Mouse (Mus musculus) leukemia stem cell, adult 10-12 weeks (primary cell): Measurements from ENCODE around the gene Slc44a4. TPM values are rescaled to one million over a fixed set of nuclear protein-coding genes. Genes with fewer than 3 reads are reported as not detected.

Experiments
- polyA plus RNA-seq: library from polyadenylated mRNA; stranded (reverse); fragments of >175 nt; gene quantifications from 2 replicates; pipeline ENCODE4 v1.2.3, GENCODE M21; 2012; ENCODE audit warnings: low replicate concordance

Slc44a4 gene
- polyA plus RNA-seq, result not detected in 2 replicates

DNA sequence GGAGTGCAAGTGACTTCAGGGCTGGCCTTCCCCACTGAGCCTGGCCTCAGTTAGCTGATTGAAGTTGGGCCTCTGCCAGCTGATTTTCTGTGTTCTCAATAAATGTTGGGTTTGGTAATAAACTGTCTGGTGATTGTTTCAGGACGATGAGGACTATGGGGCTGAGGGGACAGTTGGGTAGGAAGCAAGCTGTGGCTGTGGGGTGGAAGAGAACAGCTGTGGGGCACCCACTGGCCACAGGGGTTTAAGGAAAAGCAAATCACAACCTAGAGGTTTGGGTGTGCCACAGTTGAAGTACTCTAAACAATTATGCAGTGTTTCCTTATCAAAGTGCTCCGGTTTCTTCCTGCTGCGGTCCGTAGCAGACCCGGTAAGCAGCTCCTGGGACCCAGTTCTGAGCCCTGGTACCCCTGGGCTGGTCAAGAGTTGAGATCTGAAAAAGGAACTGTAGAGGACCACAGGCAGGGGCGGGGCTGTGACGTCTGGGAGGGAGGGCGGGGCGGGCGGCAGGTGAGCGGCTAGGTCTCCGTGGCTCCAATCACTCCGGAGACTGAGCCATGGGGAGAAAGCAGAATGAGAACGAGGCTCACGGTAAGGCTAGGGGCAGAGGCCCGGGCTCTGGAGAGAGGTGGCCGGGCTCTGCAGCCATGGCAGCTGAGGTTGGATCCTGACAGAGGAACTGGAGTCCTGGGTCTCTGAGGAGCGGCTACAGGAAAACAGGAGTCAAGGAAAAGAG, at the start of gene Slc44a4:
Slc44a4 (plus strand) TSS at position 537 of the 736 bp plus-strand sequence.

DNA sequence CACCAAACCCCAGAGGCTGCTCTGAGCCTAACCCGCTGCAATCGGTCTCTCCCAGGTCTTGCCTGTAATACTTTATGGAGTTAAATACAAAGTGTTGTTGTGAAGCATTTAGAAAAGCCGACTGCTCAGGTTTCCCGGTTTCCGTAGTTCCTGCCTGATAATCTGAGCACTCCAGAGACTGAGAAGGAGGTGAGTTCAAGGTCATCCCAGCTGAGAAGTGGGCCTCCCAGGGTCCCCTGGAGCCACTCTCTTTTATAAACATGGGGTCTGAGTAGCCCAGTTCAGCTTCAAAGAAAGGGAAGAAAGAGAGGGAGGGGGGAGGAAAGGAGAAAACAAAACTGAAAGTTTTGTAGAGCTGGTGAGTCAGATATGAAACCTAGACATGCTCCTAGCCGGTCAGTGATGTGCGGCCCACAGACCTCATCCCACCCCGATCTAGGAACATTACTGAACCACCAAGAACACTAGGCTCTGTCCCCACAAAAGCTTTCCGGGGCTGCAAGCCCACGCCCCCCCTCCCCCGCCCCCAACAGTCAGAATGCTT, 34.9 kb upstream of the Slc44a4 start, which contains the start of gene Zbtb12:
Zbtb12 (plus strand) TSS at position 148 of the 544 bp plus-strand sequence.

DNA sequence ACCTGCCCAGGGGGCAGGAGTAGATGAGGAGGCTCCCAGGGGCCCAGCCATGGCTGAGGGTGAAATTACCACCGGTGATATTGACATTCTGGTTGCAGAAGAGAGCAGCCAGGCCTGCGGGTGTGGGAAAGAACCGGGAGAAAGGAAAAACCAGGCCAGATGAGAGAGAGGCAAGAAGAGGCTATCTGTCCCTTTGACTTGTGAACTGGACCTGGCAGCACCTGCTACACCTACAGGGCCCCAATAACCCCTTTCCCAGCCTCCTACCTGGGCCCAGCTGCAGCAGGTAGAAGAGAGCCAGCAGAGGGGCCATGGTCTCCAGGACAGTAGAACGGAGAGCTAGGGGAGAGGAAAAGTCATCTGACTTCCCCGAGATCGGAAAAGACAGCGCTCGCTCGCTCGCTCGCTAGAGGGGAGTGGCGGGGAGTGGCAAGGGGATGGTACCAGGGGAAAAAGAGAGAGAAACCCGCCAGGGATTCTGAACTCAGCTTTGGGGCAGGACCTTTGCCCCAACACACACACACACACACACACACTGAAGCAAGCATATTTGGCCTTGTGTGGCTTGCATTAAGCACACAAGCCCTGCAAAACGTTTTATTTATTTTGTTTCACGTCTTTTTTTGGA, 32.5 kb upstream of the Slc44a4 start, which contains the start of gene Gm20547:
Gm20547 (minus strand) TSS at position 360 of the 628 bp plus-strand sequence.

DNA sequence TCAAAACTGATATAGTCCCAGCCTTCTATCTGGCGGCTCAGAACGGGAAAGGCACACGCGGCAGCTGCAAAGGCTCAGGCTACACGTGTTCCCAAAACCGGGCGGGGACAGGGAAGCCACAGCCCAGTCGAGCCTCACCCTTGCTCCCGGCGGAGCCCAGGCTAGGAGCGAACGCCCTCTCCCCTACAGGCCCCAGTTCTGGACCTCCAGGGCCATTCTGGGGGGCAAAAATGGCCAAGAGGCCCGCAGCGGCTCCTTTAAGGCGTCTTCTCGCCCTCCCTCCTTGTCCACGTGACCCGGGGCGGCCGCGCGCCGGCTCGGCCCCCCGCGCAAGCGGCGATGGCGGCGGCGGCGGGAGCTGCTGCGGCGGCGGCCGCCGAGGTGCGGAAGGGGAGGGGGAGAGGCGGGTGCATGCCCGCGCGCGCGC, 16.1 kb upstream of the Slc44a4 start, which contains the start of the genes C2 and Ehmt2:
C2 (minus strand) TSS at position 106 of the 427 bp plus-strand sequence.
Ehmt2 (plus strand) TSS at position 310 of the 427 bp plus-strand sequence.

DNA sequence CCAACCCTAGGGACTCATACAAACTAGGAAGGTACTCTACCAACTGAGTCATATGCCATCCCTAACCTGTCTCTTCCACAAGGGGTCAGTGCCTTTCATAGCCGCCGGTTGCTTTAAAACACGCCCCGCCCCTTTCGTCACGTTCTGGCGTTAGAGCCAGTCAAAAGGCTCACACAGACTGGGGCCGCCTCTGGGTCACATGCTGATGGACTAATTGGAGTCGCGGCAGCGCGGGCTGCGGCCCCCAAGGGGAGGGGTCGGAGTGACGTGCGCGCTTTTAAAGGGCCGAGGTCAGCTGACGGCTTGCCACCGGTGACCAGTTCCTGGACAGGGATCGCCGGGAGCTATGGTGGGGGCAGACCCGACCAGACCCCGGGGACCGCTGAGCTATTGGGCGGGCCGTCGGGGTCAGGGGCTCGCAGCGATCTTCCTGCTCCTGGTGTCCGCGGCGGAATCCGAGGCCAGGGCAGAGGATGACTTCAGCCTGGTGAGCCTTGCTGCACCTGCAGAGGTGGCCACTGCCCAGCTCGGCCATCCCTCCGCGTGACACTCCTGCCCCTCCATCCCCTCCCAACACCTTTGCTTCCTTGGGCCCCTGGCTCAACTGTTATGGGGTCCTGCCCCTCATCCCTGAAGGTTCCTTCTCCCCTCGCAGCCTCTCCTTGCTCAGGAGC, 16.9 kb downstream of the Slc44a4 start, which contains the start of gene Neu1:
Neu1 (plus strand) TSS at position 193 of the 674 bp plus-strand sequence.

DNA sequence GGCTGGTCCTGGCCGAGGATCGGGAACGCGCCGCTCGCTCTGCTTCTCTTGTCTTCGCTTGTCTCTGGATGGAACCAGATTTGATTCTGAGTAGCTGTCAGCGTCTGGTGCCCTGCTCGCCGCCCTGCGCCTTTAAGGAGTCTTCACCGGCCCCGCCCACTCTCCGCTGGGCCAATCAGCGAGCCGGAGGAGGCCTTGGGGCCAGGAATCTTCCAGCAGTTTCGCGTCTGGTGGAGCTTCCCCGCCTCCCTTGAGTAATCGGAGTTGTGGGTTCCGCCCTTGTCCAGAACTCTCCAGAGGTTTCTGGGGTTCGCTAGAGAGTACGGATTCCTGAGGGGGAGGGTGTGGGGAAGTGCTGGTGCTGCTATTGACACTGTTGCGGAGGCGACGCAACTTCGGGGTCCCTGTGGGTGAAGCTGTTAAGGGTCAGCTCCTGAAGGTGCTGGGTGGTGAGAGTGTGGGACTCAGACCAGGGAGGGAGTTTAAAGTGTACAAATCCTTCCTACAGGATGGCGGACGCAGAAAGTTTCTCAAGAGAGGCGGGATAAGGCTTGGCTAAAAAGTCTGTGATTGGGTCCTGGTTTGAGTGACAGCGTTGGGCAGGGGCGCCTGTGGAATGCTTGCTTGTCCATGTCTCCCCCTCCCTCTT, 45.0 kb downstream of the Slc44a4 start, which contains the start of gene Hspa1b:
Hspa1b (minus strand) TSS at position 109 of the 649 bp plus-strand sequence.

DNA sequence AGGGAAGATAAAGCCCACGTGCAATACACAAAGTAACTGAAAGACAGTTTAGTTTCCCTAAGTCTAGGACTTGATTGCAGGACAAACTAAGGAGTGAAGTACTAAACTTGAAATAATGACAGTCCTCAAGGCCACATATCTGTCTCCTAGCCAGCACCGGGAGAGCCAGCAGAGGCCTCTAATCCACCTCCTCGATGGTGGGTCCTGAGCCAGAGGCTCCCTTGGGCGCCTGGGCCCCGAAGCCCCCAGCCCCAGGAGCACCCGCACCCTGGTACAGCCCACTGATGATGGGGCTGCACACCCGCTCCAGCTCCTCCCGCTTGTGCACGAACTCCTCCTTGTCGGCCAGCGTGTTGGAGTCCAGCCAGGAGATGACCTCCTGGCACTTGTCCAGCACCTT, 55.6 kb downstream of the Slc44a4 start, which contains the start of gene Gm20481:
Gm20481 (plus strand) TSS at position 91 of the 400 bp plus-strand sequence.

DNA sequence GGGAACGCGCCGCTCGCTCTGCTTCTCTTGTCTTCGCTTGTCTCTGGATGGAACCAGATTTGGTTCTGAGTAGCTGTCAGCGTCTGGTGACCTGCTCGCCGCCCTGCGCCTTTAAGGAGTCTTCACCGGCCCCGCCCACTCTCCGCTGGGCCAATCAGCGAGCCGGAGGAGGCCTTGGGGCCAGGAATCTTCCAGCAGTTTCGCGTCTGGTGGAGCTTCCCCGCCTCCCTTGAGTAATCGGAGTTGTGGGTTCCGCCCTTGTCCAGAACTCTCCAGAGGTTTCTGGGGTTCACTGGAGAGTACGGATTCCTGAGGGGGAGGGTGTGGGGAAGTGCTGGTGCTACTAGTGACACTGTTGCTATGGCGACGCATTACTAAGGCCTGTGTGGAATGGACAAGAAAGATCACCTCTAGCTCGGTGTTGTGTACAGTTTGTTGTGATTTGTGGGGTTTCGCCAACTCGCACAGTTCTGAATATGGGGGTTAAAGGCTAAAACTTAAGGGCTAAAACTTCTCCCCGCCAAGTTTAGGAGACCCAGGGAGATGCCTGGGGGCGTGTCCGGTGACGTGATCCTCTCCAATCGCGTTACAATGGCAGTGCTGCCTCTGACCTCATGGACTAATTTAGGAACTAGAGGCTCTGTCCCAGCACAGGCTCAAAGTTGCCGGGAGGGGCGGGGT, 57.9 kb downstream of the Slc44a4 start, which contains the start of the genes Hspa1a and Hspa1l:
Hspa1a (minus strand) TSS at position 88 of the 681 bp plus-strand sequence.
Hspa1l (plus strand) TSS at position 635 of the 681 bp plus-strand sequence.

Other genes with a start within 250 kb of the Slc44a4 start
- gene Tnxb, start 243.9 kb upstream of the Slc44a4 start, polyA plus RNA-seq, result 0.32 and 1.9 TPM in 2 replicates
- 0.87 and 2.9 TPM in 2 replicates for gene C4b, start 170.6 kb upstream of the Slc44a4 start, polyA plus RNA-seq
- 0.54 TPM in 1 of 2 replicates, not detected in the other for gene Cyp21a1, start 109.9 kb upstream of the Slc44a4 start, polyA plus RNA-seq
- 62.8 and 63.3 TPM in 2 replicates for gene Stk19, start 77.5 kb upstream of the Slc44a4 start, polyA plus RNA-seq
- gene Dxo, start 77.4 kb upstream of the Slc44a4 start, polyA plus RNA-seq, result 50.7 and 116 TPM in 2 replicates
- gene Skiv2l, start 64.3 kb upstream of the Slc44a4 start, polyA plus RNA-seq, result 53.7 and 54.2 TPM in 2 replicates
- 121 and 205 TPM in 2 replicates for gene Nelfe, start 64.1 kb upstream of the Slc44a4 start, polyA plus RNA-seq
- gene Cfb, start 51.9 kb upstream of the Slc44a4 start, polyA plus RNA-seq, result 0.41 and 1.5 TPM in 2 replicates
- gene Zbtb12, start 35.0 kb upstream of the Slc44a4 start, polyA plus RNA-seq, result 6.4 and 10.1 TPM in 2 replicates
- 0.10 TPM in 1 of 2 replicates, not detected in the other for gene Gm20547, start 32.4 kb upstream of the Slc44a4 start, polyA plus RNA-seq
- 1.3 and 3.9 TPM in 2 replicates for gene C2, start 16.2 kb upstream of the Slc44a4 start, polyA plus RNA-seq
- gene Ehmt2, start 16.0 kb upstream of the Slc44a4 start, polyA plus RNA-seq, result 427 and 438 TPM in 2 replicates
- gene Neu1, start 16.8 kb downstream of the Slc44a4 start, polyA plus RNA-seq, result 22.5 and 43.0 TPM in 2 replicates
- gene Hspa1b, start 44.8 kb downstream of the Slc44a4 start, polyA plus RNA-seq, result 16.5 and 41.3 TPM in 2 replicates
- not detected in 2 replicates for gene Gm20481, start 55.4 kb downstream of the Slc44a4 start, polyA plus RNA-seq
- gene Hspa1a, start 57.7 kb downstream of the Slc44a4 start, polyA plus RNA-seq, result 3.5 and 6.7 TPM in 2 replicates
- not detected in 2 replicates for gene Hspa1l, start 58.2 kb downstream of the Slc44a4 start, polyA plus RNA-seq
- gene Lsm2, start 67.4 kb downstream of the Slc44a4 start, polyA plus RNA-seq, result 146 and 328 TPM in 2 replicates
- 1,671 and 2,394 TPM in 2 replicates for gene Vars, start 86.5 kb downstream of the Slc44a4 start, polyA plus RNA-seq
- 1.2 and 1.8 TPM in 2 replicates for gene Vwa7, start 102.1 kb downstream of the Slc44a4 start, polyA plus RNA-seq
- 8.2 and 32.0 TPM in 2 replicates for gene Sapcd1, start 113.5 kb downstream of the Slc44a4 start, polyA plus RNA-seq
- gene Msh5, start 132.3 kb downstream of the Slc44a4 start, polyA plus RNA-seq, result 33.3 and 82.0 TPM in 2 replicates
- 197 and 295 TPM in 2 replicates for gene Clic1, start 135.5 kb downstream of the Slc44a4 start, polyA plus RNA-seq
- gene Ddah2, start 144.6 kb downstream of the Slc44a4 start, polyA plus RNA-seq, result 22.4 and 54.0 TPM in 2 replicates
- 0.34 TPM in 1 of 2 replicates, not detected in the other for gene Ly6g6c, start 150.9 kb downstream of the Slc44a4 start, polyA plus RNA-seq
- gene Mpig6b, start 151.7 kb downstream of the Slc44a4 start, polyA plus RNA-seq, result 0.27 and 0.54 TPM in 2 replicates
- not detected in 2 replicates for gene Ly6g6e, start 162.4 kb downstream of the Slc44a4 start, polyA plus RNA-seq
- gene Ly6g6d, start 163.6 kb downstream of the Slc44a4 start, polyA plus RNA-seq, result not detected in 2 replicates
- 0.31 TPM in 1 of 2 replicates, not detected in the other for gene Ly6g6f, start 171.1 kb downstream of the Slc44a4 start, polyA plus RNA-seq
- gene Abhd16a, start 174.8 kb downstream of the Slc44a4 start, polyA plus RNA-seq, result 312 and 354 TPM in 2 replicates
- gene Ly6g5c, start 193.8 kb downstream of the Slc44a4 start, polyA plus RNA-seq, result not detected in 2 replicates
- gene Ly6g5b, start 201.0 kb downstream of the Slc44a4 start, polyA plus RNA-seq, result 0.71 TPM in 1 of 2 replicates, not detected in the other
- 76.3 and 112 TPM in 2 replicates for gene Gpank1, start 207.0 kb downstream of the Slc44a4 start, polyA plus RNA-seq
- 69.5 and 70.4 TPM in 2 replicates for gene Csnk2b, start 207.6 kb downstream of the Slc44a4 start, polyA plus RNA-seq
- 9.5 and 12.1 TPM in 2 replicates for gene D17H6S53E, start 211.9 kb downstream of the Slc44a4 start, polyA plus RNA-seq
- gene Apom, start 217.6 kb downstream of the Slc44a4 start, polyA plus RNA-seq, result 0.24 TPM in 1 of 2 replicates, not detected in the other
- gene Bag6, start 220.7 kb downstream of the Slc44a4 start, polyA plus RNA-seq, result 803 and 946 TPM in 2 replicates